Mouse (Mus musculus) midbrain, embryonic 12.5 days (tissue): Measurements from ENCODE around the gene Lrif1. TPM values are rescaled to one million over a fixed set of nuclear protein-coding genes. Genes with fewer than 3 reads are reported as not detected.
"Not testable (repeated sequence)": the region's sequence is repeated elsewhere in the genome, so short reads cannot be mapped to it uniquely, and the experiment has no call there.

Experiments used
- ATAC-seq: fragments of 200-750 bp; cut with Nextera tagmentation; 2 replicates; pipeline ENCODE4 v1.8.0; 2017; ENCODE audit warnings: low read depth, moderate TSS enrichment, moderate library complexity; ENCODE audit not compliant: low FRiP score
- H3K27ac ChIP-seq: fragments of 300-500 bp; sonication (generic); replicated peaks from 2 replicates; pipeline ENCODE4 v1.5.1; 2016; ENCODE audit warnings: mild to moderate bottlenecking
- H3K27me3 ChIP-seq: fragments of 300-500 bp; sonication (generic); 2 replicates; pipeline ENCODE4 v1.6.1; 2016; ENCODE audit warnings: mild to moderate bottlenecking
- H3K36me3 ChIP-seq: fragments of 300-500 bp; sonication (generic); 2 replicates; pipeline ENCODE4 v1.6.1; 2016
- H3K4me1 ChIP-seq: fragments of 300-500 bp; sonication (generic); 2 replicates; pipeline ENCODE4 v1.6.1; 2016
- H3K4me2 ChIP-seq: fragments of 300-500 bp; sonication (generic); replicated peaks from 2 replicates; pipeline ENCODE4 v1.6.1; 2016; ENCODE audit warnings: mild to moderate bottlenecking, moderate library complexity
- H3K4me3 ChIP-seq: fragments of 300-500 bp; sonication (generic); 2 replicates; pipeline ENCODE4 v1.5.1; 2016; ENCODE audit warnings: mild to moderate bottlenecking
- H3K9ac ChIP-seq: fragments of 300-500 bp; sonication (generic); replicated peaks from 2 replicates; pipeline ENCODE4 v1.6.1; 2016; ENCODE audit warnings: mild to moderate bottlenecking, moderate library complexity
- H3K9me3 ChIP-seq: fragments of 300-500 bp; sonication (generic); 2 replicates; pipeline ENCODE4 v1.6.1; 2016; ENCODE audit warnings: mild to moderate bottlenecking
- WGBS: fragments of 180-500 bp; shearing (Covaris S2); methylation state at CpG from one replicate; pipeline ENCODE4 v1.1.7; 2016; 5-methylcytosine and 5-hydroxymethylcytosine counted together
- polyA plus RNA-seq: library from polyadenylated mRNA; unstranded; fragments of >200 nt; fragmentation: Nextera tagmentation; extraction: Ambion mirVana; gene quantifications from 2 replicates; pipeline ENCODE4 v1.2.1, GENCODE M21; 2016

Gene Lrif1
- polyA plus RNA-seq, result 19.5 and 20.2 TPM in 2 replicates

GRCm38 (mm10) chr3:106684830-106685229 is at the start of gene Lrif1:
Gene Lrif1, plus strand, starts transcription at chr3:106684987.
- peak; percentile 99 for ATAC-seq
- Histone ChIP-seq H3K27ac (peak within 1 kb of the TSS; percentile 90), H3K4me1 (no peaks in the 10 kb centered on the region), H3K4me2 (peak within 1 kb of the TSS; percentile 57), H3K36me3 (no peaks in the 10 kb centered on the region), H3K9ac (peak within 1 kb of the TSS; percentile 62), H3K27me3 (no peaks in the 10 kb centered on the region), H3K4me3 (peak within 1 kb of the TSS; percentile 60), H3K9me3 (no peaks in the 10 kb centered on the region)
- WGBS, result under 1% methylated on average over 20 of the region's 20 CpGs

GRCm38 (mm10) chr3:106672811-106673210 is 12.0 kb upstream of the Lrif1 start:
- H3K27ac ChIP-seq, H3K9ac ChIP-seq, H3K4me3 ChIP-seq, ATAC-seq, H3K27me3 ChIP-seq, H3K9me3 ChIP-seq, H3K36me3 ChIP-seq, H3K4me1 ChIP-seq, H3K4me2 ChIP-seq: not testable (repeated sequence)
- WGBS, result 75% methylated on average over 14 of the region's 14 CpGs

GRCm38 (mm10) chr3:106685381-106685780 is 594 bp downstream of the Lrif1 start:
- WGBS, result 22% methylated on average over 1 of the region's 1 CpGs

GRCm38 (mm10) chr3:106721397-106722027 is 36.7 kb downstream of the Lrif1 start:
- Histone ChIP-seq H3K4me2 (peak overlapping the region; percentile 59), H3K27me3 (no peaks in the 10 kb centered on the region), H3K4me3 (peak overlapping the region; percentile 65), H3K27ac (peak overlapping the region; percentile 85), H3K9ac (peak overlapping the region; percentile 60), H3K36me3 (no peaks in the 10 kb centered on the region), H3K4me1 (0 out of 2 replicates have a peak, but pooled peaks cover 4% of the 10 kb centered on the region), H3K9me3 (no peaks in the 10 kb centered on the region)
- peak; percentile 99 for ATAC-seq
- 2% methylated on average over 31 of the region's 31 CpGs for WGBS

More at GRCm38 (mm10) chr3:106685381-106685780, 594 bp downstream of the Lrif1 start:
- Histone ChIP-seq H3K27me3 (no peaks in the 10 kb centered on the region), H3K4me2 (peak overlapping the region; percentile 57), H3K9ac (peak overlapping the region; percentile 62), H3K36me3 (no peaks in the 10 kb centered on the region), H3K27ac (peak overlapping the region; percentile 90), H3K9me3 (0 out of 2 replicates have a peak, but pooled peaks cover 2% of the 10 kb centered on the region), H3K4me1 (no peaks in the 10 kb centered on the region), H3K4me3 (peak overlapping the region; percentile 60)
- no peak for ATAC-seq

- Histone ChIP-seq H3K36me3 (no peaks in the 10 kb centered on the region), H3K4me3 (peak overlapping the region; percentile 65), H3K9ac (peak overlapping the region; percentile 60), H3K27ac (peak overlapping the region; percentile 85), H3K4me1 (0 out of 2 replicates have a peak, but pooled peaks cover 4% of the 10 kb centered on the region), H3K9me3 (peaks cover 4% of the 10 kb centered on the region), H3K27me3 (no peaks in the 10 kb centered on the region), H3K4me2 (peak overlapping the region; percentile 59)
- ATAC-seq, result peak; percentile 94
- 4% methylated on average over 33 of the region's 33 CpGs for WGBS
Measured at GRCm38 (mm10) chr3:106722028-106722945, 37.5 kb downstream of the Lrif1 start.

- H3K36me3 ChIP-seq, result no peaks in the 10 kb centered on the region
- no peak for ATAC-seq
- no peak overlapping the region for H3K27ac ChIP-seq
- WGBS, result 61% methylated on average over 1 of the region's 1 CpGs
- no peaks in the 10 kb centered on the region for H3K4me1 ChIP-seq
- H3K9ac ChIP-seq, result no peak overlapping the region
- no peak overlapping the region for H3K4me2 ChIP-seq
- 0 out of 2 replicates have a peak, but pooled peaks cover 2% of the 10 kb centered on the region for H3K9me3 ChIP-seq
- no peaks in the 10 kb centered on the region for H3K27me3 ChIP-seq
- H3K4me3 ChIP-seq, result no peak overlapping the region
Measured at GRCm38 (mm10) chr3:106755898-106756297, 71.1 kb downstream of the Lrif1 start.

GRCm38 (mm10) chr3:106771834-106772233 is 87.0 kb downstream of the Lrif1 start:
- Histone ChIP-seq H3K27me3 (no peaks in the 10 kb centered on the region), H3K36me3 (no peaks in the 10 kb centered on the region), H3K9ac (no peak overlapping the region), H3K4me1 (no peaks in the 10 kb centered on the region), H3K27ac (no peak overlapping the region), H3K4me2 (no peak overlapping the region), H3K4me3 (no peak overlapping the region), H3K9me3 (peaks cover 2% of the 10 kb centered on the region; the same call in 1 of the 2 replicates)
- ATAC-seq, result no peak
- WGBS, result 79% methylated on average over 1 of the region's 1 CpGs

GRCm38 (mm10) chr3:106785130-106785529 is 100.3 kb downstream of the Lrif1 start:
- no peaks in the 10 kb centered on the region for H3K9me3 ChIP-seq
- no peak overlapping the region for H3K27ac ChIP-seq
- WGBS, result 81% methylated on average over 3 of the region's 3 CpGs
- H3K36me3 ChIP-seq, result no peaks in the 10 kb centered on the region
- no peaks in the 10 kb centered on the region for H3K4me1 ChIP-seq
- H3K9ac ChIP-seq, result no peak overlapping the region
- no peak overlapping the region for H3K4me2 ChIP-seq
- no peak for ATAC-seq
- H3K27me3 ChIP-seq, result no peaks in the 10 kb centered on the region
- H3K4me3 ChIP-seq, result no peak overlapping the region

Other genes starting within 250 kb of the Lrif1 start
- gene Dennd2d, start 202.6 kb upstream of the Lrif1 start, polyA plus RNA-seq, result 0.42 and 0.75 TPM in 2 replicates
- 45.0 and 46.3 TPM in 2 replicates for gene Dram2, start 137.2 kb upstream of the Lrif1 start, polyA plus RNA-seq
- 34.6 and 38.7 TPM in 2 replicates for gene Cept1, start 137.2 kb upstream of the Lrif1 start, polyA plus RNA-seq
- gene Cd53, start 105.2 kb downstream of the Lrif1 start, polyA plus RNA-seq, result 3.6 and 4.4 TPM in 2 replicates
- not detected in 2 replicates for gene Olfr266, start 141.3 kb downstream of the Lrif1 start, polyA plus RNA-seq